Mouse (Mus musculus): ENCODE data around the gene Nacc2.

Gene Nacc2

GRCm38 (mm10) chr2:26099851-26100250 lies 23.2 kb downstream of the Nacc2 start:
- DNase-seq (ENCODE audit: low read depth, low spot score): no peak

- DNase-seq (ENCODE audit: low read depth, low spot score): no peak
These were observed 23.8 kb downstream of the Nacc2 start for GRCm38 (mm10) chr2:26099260-26099659.

DNA sequence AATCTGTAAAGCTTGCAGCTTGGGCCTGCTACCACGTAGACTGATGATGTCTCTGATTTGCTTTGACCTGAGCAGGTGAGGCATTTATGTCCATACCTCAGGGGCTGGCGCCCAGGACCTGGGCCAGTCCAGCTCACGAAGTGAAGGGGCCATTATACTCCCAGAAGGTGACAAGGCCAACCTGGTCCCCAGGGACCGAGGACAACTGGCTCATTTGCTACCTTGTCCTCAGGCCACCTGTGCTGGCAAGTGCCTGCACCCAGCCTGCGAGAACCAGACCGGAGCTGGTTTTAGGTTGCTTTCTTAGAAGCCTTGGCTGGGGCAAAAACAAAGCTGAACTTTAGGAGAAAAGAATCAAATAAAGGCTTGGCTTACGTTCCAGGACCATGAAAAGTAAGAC lies 29.1 kb downstream of the Nacc2 start:
- DNase-seq (ENCODE audit: low read depth, low spot score): no peak

DNA sequence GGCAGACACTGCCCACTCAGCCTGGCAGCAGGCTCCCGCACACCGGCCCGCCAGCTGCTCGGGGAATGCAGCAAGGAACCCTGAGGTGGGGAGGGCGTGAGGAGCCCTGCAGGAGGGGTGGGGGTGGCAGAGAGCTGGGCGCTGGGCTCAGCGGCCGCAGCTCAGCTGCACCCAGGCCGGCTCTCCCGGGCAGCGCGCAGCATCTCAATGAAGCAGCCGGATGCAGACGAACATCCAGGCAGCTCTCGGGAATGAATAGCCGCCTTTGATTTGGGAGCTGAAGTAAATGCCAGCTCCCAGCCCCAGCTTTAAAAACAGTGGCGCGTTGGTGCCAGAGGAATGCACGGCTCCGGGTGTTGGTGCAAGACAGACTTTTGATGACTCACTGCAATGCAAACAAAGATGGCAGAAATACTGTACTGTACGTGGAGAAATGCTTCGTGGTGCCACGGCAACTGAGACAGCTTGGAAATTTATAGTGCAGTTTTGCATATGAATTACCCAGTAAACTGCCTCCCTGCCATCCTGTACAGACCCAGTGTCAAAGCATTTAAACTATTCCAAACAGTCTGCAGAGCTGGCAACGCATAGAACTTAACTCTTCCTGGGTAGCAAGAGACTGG lies 31.1 kb downstream of the Nacc2 start:
- no peak for DNase-seq (ENCODE audit: low read depth, low spot score)

- DNase-seq (ENCODE audit: low read depth, low spot score): no peak
These were observed 31.9 kb downstream of the Nacc2 start for GRCm38 (mm10) chr2:26090876-26091770.

- no peak for DNase-seq (ENCODE audit: low read depth, low spot score)
These were observed 34.0 kb downstream of the Nacc2 start for GRCm38 (mm10) chr2:26089005-26089404.

DNA sequence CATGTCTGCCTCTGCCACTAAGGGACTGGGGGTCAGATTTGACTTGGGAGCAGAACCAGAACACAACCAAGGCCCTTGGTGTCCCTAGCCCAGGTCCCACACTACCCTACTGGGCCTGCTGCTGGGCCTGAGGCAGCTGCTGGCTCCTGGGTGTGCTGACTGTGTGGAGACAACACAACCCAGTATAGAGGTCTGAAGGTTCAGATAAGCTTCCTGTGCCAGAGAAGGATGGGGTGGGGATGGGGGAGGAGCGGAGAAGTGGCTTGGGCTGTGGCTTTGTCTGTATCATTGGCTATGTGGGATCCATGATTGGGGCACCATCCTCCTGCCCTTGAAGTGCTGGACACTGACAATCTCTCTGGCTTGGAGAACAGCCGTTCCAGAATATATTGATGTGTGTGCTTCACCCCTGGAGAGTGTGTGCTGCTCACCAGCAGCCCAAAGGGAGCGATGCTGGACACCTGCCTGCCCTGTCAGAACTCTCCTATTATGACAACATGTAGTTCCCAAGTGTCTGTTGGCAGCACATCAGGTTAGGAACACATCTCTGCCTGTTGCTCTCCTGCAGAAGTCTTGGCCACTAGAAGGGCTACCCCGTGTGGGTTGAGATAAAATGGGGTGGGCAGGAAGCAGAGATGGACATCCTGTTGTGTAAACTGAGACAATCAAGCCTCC lies 36.0 kb downstream of the Nacc2 start:
- no peak for DNase-seq (ENCODE audit: low read depth, low spot score)

DNA sequence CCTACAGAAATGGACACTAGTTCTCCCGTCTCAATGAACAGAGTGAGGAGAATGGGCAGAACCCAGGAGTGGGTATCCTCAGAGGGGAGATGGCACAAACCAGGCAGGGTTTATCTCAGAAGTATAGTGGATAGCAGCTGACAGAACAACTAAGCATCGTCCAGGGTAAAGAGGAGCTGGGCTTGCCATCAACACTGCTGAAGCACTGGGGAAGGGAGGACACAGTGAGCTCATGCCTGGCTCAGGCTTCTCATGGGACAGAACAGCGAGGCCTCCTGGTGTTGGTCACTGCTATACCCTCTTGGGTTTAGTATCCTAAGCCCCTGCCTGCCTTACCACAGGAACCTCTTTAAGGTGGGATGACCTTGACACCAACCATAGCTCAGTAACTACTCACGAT lies 36.5 kb downstream of the Nacc2 start:
- no peak for DNase-seq (ENCODE audit: low read depth, low spot score)

DNA sequence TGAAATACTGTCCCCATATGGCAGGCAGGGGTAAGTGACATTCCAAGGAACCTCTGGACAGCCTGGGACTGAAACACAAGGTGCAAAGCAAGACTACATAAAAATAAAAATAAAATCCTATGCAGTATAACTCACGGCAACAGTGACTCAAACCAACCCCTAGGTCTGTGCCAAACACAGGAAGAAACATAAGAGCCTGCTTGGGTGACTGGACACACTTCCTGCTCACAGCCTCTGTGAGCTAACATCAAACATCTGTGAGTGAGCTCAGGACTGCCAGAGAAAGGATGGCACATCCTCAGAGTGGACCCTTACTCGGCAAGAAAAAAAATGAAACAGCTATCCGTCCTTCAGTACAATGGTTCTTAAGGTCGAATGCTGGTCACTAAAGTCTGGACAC lies 40.1 kb downstream of the Nacc2 start:
- no peak for DNase-seq (ENCODE audit: low read depth, low spot score)

- no peak for DNase-seq (ENCODE audit: low read depth, low spot score)
These were observed 42.2 kb downstream of the Nacc2 start for GRCm38 (mm10) chr2:26080830-26081229.

GRCm38 (mm10) chr2:26079409-26079808 lies 43.6 kb downstream of the Nacc2 start:
- DNase-seq (ENCODE audit: low read depth, low spot score): no peak

- no peak for DNase-seq (ENCODE audit: low read depth, low spot score)
These were observed 46.0 kb downstream of the Nacc2 start for GRCm38 (mm10) chr2:26077068-26077467.

- no peak for DNase-seq (ENCODE audit: low read depth, low spot score)
These were observed 46.9 kb downstream of the Nacc2 start for GRCm38 (mm10) chr2:26076121-26076520.

GRCm38 (mm10) chr2:26074551-26074950 lies 48.5 kb downstream of the Nacc2 start:
- no peak for DNase-seq (ENCODE audit: low read depth, low spot score)

- DNase-seq (ENCODE audit: low read depth, low spot score): no peak
These were observed 54.4 kb downstream of the Nacc2 start for GRCm38 (mm10) chr2:26068592-26068991.

DNA sequence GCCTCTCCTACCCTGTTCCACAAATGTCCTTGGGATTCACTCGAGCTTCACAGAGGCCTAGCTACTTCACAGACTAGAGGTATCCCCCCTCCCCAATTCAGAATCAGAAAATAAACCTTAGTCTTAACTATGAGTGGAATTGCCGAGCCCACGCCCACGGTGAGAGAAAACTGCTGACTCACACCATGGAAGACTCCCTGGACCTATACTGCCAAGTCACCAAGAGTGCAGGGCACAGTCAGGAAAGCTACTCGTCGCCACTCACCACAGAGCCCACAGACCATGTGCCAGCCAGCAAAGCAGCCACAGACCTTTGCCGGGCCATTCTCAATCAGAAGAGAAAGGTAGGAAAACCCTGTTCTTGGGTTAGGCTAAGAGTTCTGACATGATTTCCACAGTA lies 54.8 kb downstream of the Nacc2 start:
- no peak for DNase-seq (ENCODE audit: low read depth, low spot score)

GRCm38 (mm10) chr2:26066527-26066926 lies 56.5 kb downstream of the Nacc2 start:
- no peak for DNase-seq (ENCODE audit: low read depth, low spot score)

- no peak for DNase-seq (ENCODE audit: low read depth, low spot score)
These were observed 60.1 kb downstream of the Nacc2 start for GRCm38 (mm10) chr2:26062742-26063427.

DNA sequence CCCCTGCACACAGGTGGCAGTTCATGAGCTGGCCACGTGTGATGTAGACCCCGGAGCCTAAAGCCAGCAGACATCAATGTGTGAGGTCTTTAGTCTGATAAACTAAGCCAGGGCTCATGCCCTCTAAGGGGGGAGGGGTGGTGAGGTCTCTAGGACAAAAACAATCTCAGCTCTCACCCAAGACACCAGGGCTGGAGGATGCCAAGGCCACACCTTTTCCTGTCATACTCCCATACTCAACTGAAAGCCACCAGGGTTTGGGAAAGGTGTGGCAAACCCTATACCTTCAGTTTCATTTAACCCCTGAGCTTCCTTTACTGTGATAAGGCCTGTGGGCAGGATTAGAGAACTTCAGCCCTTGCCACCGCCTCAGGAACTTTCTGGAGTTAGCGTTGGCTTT lies 60.8 kb downstream of the Nacc2 start:
- DNase-seq (ENCODE audit: low read depth, low spot score): peak; percentile 53

GRCm38 (mm10) chr2:26061018-26061666 lies 61.9 kb downstream of the Nacc2 start:
- peak; percentile 11 for DNase-seq (ENCODE audit: low read depth, low spot score)

GRCm38 (mm10) chr2:26057053-26057452 lies 66.0 kb downstream of the Nacc2 start:
- no peak for DNase-seq (ENCODE audit: low read depth, low spot score)
